Mouse (Mus musculus) CD4-positive naive resting alpha-beta T cell, adult 76 days (primary cell): ENCODE measurements around the gene Mrps25. TPM values are rescaled to one million over a fixed set of nuclear protein-coding genes. Genes with fewer than 3 reads are reported as not detected.

Experiments used
- total RNA-seq: library from RNA; stranded (reverse); gene quantifications from one replicate; pipeline ENCODE4 v1.2.4, GENCODE M21; 2023

The Mrps25 gene
- total RNA-seq = 12.3 TPM

DNA sequence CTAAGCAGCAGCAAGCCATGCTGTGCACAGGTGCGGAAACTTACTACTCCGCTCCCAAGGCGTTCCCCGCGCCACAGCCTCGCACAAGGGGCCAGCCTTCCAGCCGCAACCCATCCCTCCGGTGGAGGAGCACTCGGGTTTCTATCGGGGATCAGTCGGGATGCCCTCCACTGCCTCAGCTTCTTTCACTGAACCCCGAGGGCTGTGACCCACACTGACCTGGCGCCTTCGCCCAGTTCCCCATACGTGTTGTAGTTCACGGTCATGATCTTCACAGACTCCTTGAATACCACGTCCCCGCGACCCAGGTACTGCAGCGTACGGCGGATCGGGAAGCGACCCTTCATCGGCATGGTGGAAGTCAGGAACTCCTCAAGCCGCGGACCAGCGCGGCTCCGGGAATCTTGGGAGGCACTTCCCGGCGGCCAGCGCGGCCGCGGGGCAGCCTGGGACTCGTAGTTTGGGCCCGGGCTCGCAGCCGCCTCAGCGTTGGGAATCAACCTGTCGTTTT, at the start of gene Mrps25:
Mrps25 (minus strand) TSS at position 413 of the 511 bp plus-strand sequence.

DNA sequence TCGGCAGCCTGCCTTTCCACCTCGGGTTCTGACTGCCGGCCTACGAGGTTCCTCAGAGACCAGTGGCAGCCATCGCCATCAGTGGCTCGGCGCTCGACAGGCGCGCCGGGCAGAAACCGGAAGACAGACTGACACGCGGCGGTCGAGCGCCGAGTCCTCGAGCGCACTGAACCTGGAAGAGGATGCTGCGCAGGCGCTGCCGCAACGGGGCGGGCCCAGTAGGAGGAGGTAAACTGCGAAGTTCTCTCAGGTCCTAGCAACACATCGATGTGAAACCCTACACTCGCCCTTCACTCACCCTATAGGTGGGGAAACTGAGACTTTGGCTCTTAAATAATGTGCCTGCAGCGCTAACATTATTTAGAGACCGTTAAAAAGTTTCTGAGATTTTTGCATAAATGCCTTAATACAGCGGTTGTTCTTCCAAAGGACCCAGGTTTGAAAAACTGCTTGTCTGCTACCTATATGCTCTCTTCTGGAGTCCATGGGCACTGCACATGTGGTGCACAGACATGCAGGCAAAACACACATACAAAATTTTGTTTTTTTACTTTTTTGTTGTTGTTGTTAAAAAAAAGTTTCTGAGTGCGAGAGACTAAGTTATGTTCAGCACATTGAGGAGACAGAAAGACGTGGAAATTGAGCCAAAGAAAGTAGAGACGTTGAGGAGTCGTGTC, 31.1 kb upstream of the Mrps25 start, which contains the start of gene Rbsn:
Rbsn (minus strand) TSS at position 153 of the 677 bp plus-strand sequence.

Other genes starting within 250 kb of the Mrps25 start
- 0.23 TPM for gene Fgd5, start 205.2 kb downstream of the Mrps25 start, total RNA-seq
- 117 TPM for gene Nr2c2, start 92.6 kb downstream of the Mrps25 start, total RNA-seq
- gene Rbsn, start 30.9 kb upstream of the Mrps25 start, total RNA-seq = 41.1 TPM
- not detected for gene Trh, start 60.6 kb upstream of the Mrps25 start, total RNA-seq